Mouse (Mus musculus): ENCODE measurements around the gene Pla2g2f.

DNA sequence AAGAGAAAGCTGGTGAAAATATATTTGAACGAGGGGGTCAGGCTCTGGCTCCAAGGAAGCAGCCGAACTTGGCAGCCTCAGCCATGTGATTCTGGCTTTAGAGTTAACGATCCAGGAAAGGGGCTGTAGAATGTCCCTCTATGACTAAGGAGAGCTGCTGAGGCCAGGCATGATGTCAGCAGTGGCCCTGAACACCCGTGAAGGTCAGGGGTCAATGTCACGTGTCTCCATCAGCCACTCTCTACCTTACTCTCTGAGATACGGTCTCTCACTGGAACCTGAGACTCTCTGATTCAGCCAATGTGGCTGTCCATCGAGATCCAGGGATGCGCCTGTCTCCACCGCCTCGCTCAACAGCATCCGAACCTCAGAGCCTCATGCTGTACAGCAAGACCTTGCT is 45.5 kb upstream of the Pla2g2f start:
- TF ChIP-seq POLR2A (IDR thresholded peaks at IDR 0.05; ENCODE audit: borderline replicate concordance, low read depth, low read length) (no peak), CTCF (IDR thresholded peaks at IDR 0.05; ENCODE audit: low read depth, low read length) (no peak)

All from bone marrow macrophage, adult 2 months (primary cell).